Mouse (Mus musculus) 3134 (cell line): ENCODE results near the gene Nos2.
A peak's percentile ranks its signal among the peaks of the same experiment; 100 is the strongest.

ENCODE experiments used
- DNase-seq: peaks from one replicate; pipeline ENCODE4 v3.0.0-alpha.2; 2011; ENCODE audit warnings: low spot score; ENCODE audit not compliant: insufficient read length; ENCODE audit errors: extremely low read depth

Nos2 gene

GRCm38 (mm10) chr11:78956260-78956659, 35.7 kb downstream of the Nos2 start:
- peak; percentile 35 for DNase-seq

GRCm38 (mm10) chr11:78959367-78959766, 38.8 kb downstream of the Nos2 start:
- DNase-seq = no peak

DNA sequence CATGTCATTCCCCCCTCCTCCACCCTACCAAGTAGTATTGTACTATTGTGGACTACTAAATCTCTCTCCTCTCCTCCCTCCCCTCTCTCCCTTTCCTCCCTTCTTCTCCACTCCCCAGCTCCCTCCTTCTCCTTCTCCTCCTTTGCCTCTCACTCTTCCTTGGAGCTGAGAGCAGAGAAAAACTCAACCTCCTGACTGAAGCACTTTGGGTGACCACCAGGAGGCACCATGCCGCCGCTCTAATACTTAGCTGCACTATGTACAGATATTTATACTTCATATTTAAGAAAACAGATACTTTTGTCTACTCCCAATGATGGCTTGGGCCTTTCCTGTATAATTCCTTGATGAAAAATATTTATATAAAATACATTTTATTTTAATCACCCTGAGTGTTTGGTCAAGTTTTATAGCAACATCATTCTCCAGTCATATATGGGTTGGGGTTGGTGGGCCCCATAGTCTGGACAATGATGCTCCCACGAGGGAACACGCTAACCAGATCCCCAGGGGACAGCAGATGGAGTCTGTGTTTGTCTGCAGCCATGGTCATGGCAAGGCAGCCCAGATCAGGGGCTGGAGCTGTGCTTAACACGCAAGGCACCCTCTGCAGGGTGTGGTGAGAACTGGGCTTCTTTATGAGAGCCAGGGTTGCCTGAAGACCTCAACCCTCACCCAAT, 39.4 kb downstream of the Nos2 start:
- DNase-seq = no peak

DNA sequence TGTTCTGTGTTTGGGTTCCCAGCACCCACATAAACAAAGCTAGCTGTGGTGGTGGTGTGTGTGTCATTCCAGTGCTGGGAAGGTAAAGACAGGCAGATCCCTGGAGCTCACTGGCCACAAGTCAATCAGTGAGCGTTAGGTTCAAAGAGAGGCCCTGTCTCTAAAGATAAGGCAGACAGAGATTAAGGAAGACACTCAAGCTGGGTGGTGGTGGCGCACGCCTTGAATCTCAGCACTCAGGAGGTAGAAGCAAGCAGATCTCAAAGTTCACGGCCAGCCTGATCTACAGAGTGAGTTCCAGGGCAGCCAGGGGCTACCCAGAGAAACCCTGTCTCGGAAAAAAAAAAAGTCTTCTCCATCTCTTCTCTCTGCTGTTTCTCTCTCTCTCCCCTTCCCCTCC, 40.6 kb downstream of the Nos2 start:
- no peak for DNase-seq

DNA sequence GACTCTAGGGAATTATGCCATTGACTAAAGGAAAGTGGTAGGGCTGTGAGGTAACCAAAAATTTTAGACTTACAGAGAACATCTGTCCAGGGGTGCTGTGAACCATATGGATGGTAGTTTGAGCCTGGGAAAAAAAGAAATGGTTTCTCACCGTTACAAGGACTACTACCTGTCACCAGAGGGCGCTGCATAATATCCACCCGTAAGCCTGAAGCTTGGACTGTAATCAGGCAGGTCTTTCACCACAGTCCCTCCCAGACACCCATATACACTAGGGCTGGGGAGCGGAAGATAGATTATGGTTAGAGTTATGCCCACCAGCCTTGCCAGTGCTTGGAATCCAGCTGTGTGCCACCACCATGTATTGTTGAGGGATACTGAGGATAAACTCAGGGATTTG, 46.8 kb downstream of the Nos2 start:
- DNase-seq = no peak

GRCm38 (mm10) chr11:78968121-78968520, 47.5 kb downstream of the Nos2 start:
- no peak for DNase-seq

DNA sequence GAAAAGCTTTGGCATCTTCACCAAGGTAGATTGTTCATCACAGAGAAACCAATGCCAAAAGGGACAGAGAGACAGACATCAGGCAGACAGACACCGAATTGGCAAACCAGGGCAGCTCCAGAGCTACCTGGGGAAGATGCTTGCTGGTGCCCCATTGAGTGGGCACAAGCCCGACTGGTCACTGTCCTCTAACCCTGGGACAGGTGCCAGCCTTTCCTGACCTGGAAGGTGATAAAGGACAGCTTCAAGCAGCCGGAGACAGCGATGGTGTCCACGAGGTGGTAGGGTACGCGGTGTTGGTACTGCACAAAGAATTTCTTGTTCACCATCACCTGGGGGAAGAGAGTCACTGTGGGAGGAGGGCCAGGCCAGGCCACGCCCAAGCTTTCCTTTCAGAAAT, 50.5 kb downstream of the Nos2 start:
- no peak for DNase-seq

- DNase-seq = no peak
These were observed 51.2 kb downstream of the Nos2 start for GRCm38 (mm10) chr11:78971746-78972145.

DNA sequence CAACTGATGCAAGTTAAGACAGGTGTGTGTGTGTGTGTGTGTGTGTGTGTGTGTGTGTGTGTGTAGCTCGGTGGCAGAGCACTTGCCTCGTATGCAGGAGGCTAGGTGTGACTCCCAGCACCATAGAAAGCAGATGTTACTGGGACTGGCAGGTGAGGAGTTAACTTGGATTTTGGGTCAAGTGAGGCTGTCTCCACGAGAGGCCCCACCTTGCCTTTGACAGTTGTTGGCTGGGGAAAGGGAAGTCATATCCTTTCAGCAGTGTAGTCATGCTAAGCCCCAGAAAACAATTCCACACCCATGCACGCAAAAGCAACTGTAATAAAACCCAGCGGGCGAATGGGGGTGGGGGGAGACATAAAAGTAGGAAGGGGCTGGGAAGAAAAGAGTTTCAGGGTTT, 51.7 kb downstream of the Nos2 start:
- DNase-seq = no peak

GRCm38 (mm10) chr11:78972811-78973351, 52.3 kb downstream of the Nos2 start:
- DNase-seq = no peak

- no peak for DNase-seq
These were observed 53.0 kb downstream of the Nos2 start for GRCm38 (mm10) chr11:78973381-78974150.

DNA sequence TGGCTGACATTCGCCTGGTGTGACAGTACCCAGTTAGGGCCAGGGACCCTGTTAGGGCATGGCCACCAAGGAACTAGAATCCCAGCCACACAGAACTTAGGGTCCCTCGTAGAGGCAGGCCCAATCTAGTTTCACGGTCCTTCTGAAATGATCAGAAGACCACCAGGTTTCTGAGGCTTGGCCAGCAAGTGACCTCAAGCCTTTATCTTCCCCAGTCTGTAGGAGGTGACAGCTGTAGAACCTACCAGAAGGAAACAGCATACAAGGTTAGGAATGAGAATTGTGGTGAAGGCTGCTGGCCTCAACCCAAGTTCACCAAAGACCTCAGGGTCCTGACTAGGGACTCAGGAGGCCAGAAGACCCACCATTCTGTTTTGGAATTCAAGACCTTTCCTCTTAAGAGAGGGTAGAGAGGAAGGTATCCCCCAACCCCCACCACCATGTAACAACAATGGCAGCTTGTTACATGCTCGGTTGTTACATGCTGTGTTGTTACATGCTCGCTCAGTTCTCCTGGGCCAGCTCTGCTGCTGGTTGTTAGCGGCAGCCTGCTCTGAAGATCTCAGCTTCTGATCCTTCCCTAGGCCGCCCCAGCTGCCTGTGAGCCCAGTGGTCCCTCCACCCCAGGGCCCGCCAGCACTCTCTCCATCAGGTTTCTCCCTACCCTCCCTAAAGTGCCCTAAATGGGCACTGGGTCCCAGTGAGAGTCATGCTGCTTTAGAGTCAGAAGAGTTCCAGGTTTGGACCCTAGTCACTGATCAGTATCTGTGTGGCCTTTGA, 56.3 kb downstream of the Nos2 start:
- DNase-seq = no peak

DNA sequence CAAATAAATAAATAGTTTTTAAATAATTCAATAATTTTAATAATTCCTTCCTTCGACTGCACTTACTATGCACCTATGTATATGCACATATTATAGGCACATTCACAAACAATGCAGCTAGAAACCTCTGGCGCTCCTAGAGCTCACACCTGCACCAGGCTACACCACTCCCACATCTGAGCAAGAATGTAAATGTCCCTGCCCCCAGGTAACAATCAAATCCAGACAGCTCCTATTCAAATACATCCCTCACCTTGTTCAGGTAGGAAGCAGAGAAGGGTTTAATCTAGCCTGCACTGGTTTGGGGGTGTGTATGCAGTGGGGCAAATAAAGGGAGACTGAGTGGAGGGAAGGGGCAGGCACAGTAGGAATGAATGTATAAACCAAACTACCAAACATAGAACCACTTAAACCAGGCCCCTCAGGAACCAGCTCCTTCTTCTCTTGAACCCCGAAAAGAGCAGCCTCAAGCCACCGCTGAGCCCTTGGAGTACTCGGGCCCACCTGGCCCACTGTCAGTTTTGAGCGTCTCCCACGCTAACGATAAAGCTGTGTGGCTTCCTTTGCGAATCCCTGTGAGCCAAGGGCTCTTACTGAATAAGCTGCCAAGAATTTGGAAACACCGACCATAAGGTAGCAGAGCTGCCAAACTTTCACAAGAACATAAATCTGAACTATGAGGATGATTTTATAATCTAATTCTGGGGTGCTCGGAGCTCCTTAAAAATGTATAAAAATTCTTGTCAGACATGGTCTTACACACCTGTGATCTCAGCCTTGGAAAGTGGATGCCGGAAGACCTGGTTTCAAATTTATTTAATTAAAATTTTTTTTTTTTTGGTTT, 57.8 kb downstream of the Nos2 start:
- no peak for DNase-seq

- DNase-seq = no peak
These were observed 59.6 kb downstream of the Nos2 start for GRCm38 (mm10) chr11:78980083-78980634.

DNA sequence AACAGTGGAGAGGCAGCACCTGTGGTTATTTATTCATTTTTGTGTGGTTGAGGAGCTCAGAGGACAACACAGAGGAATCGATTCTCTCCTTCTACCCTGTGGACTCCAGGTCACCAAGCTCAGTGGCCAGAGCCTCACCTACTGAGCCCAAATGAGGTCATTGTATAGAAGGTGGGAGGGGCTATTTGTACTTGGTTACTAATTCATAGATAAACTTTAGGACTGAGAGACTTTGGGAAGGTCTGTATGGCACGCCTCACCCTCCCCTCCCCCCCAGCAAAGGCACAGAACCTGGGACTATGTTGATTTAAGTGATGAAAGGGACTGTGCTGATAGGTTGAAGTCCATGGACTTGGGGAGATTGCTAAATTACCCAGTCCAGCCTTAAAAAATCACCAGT, 61.5 kb downstream of the Nos2 start:
- no peak for DNase-seq

DNA sequence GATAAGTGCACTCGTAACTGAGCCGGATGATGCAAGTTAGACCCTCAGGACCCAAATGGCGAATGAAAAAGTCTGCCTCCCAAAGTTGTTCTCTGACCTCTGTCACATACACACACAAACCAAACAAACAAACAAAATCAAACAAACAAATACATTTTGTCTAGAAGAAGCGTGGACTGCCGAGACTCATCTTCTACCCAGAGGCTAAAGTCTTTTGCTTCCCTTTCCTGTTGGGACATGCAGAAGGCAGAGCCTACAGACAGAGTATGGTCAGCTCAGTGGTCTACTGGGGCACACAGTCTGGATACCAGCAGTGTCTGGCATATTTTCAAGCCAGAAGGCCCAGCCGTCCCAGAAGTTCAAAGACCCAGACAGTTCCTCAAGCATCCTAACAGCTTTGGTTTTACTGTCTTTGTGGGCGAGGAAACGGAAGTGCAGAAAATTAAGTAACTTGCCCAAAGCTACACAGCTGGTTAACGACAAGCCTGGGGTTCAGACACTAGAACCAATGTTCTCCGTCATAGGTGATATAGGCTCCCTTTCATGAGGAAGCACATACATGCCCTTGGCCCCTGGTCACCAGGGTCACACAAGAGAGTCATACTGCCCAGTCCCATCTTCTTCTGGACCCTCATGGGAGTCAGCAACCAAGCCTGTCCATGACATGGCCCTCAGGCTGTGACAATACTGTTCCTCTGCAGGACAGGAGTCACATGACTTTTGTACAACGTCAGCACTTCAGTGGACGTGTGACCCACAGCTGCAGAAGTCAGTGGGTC, 62.1 kb downstream of the Nos2 start:
- DNase-seq = no peak

DNA sequence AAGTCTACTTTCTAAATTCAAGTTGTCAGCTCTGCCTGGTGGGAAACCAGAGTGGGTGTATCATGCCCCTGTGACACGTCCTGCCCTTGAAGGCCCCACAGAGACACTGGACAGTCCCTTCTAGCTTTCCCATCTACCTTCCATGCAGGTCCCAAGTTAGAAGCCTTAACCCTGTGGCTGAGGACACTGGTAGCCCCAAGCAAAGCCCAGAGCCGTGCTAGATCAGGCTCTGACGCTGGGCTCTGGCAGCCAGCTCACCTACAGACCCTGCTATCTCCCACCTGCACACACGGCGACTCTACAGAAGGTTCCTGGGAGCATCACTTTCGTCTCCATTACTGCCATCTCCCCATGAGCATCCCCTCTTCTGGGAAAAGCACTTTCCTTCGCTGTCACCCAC, 63.0 kb downstream of the Nos2 start:
- no peak for DNase-seq

GRCm38 (mm10) chr11:78984483-78985177, 64.0 kb downstream of the Nos2 start, which contains the start of gene Lgals9:
Gene Lgals9 (minus strand): TSS chr11:78984946.
- DNase-seq = peak; percentile 84

GRCm38 (mm10) chr11:78985505-78985904, 64.9 kb downstream of the Nos2 start:
- no peak for DNase-seq
